8 mouse cellular contexts compared by ENCODE assay signal in the genomic region with DNA sequence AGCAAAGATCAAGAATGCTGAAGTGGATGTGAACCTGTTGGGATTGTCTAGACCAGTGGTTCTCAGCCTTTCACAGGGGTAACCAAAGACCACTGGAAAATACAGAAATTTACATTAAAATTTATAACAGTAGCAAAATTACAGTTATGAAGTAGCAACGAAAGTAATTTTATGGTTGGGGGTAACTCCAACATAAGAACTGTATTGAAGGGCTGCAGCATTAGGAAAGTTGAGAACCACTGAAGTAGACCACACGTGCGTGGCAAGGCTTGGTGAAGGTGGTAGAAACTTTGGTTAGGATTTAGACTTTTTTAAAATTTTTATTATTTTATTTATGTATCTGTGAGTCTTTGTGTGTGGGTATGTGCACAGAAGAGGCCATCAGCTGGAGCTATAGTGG. TPM values are rescaled to one million over a fixed set of nuclear protein-coding genes. Genes with fewer than 3 reads are reported as not detected.
DNase-seq lines count a peak whose midpoint lies in the region; ATAC-seq and TF ChIP-seq lines count a peak whose summit lies in the region.

A gene (plus strand): TSS at position 301 of the 400 bp plus-strand sequence.

- ATAC-seq in erythroblast, adult 5-6 weeks (replicated peaks; ENCODE audit: low FRiP score, poor library complexity, severe bottlenecking) = no peak
- no peak for ATAC-seq in Patski
- no peak for ATAC-seq in hindbrain, postnatal 0 days
- no peak for ATAC-seq in megakaryocyte, adult 5-6 weeks (ENCODE audit: poor library complexity, severe bottlenecking)

- POLR2A ChIA-PET in Patski (lab: Charles Lee) = interaction anchor here (2.6 kb wide), 1 partner anchor 13 kb away, joined by 6 read pairs; no protein-coding TSS in a partner anchor

- H3K4me1 ChIP-seq in erythroblast, embryonic 14.5 days (ENCODE audit: control insufficient read depth) = peaks cover 24% of the 10 kb centered on the region
- 0 out of 2 replicates have a peak, but pooled peaks cover 5% of the 10 kb centered on the region for H3K4me1 ChIP-seq in hindbrain, postnatal 0 days (ENCODE audit: insufficient read depth, low read length)

- no peak within 1 kb of the TSS; the same call in 1 of the 2 replicates for H3K9ac ChIP-seq in hindbrain, postnatal 0 days (replicated peaks; ENCODE audit: low read length)

- CTCF ChIA-PET in Patski (lab: Charles Lee) = no interaction called here

- DNase-seq in Patski (ENCODE audit: low read depth, low spot score) = no peak
- no peak for DNase-seq in gastrocnemius, adult 2 months
- no peak for DNase-seq in hindbrain, postnatal 0 days (ENCODE audit: low spot score)
- no peak for DNase-seq in right cerebral cortex, postnatal 25 days
- DNase-seq in frontal cortex, postnatal 25 days (ENCODE audit: low spot score in 2 of 2) = no peak

- peak within 1 kb of the TSS; percentile 82; the same call in 1 of the 2 replicates for H3K4me2 ChIP-seq in hindbrain, postnatal 0 days (ENCODE audit: low read depth, low read length)

- in situ Hi-C loops in Patski (cut with MboI; ENCODE audit: low pct_unique_long_range_greater_than_20kb) = loop anchor here (10.0 kb wide), 1 partner anchor 53 kb away; a partner anchor contains a TSS

- 95% methylated on average over 3 of the region's 3 CpGs for WGBS in hindbrain, postnatal 0 days

- intact Hi-C loops in gastrocnemius, adult 2 months (cut with DNase I) = loop anchor here (2.0 kb wide), 1 partner anchor 21 kb away; a partner anchor contains a TSS

- TF ChIP-seq CTCF in Patski (IDR thresholded peaks at IDR 0.05) = no peak
- no peak for TF ChIP-seq CTCF in gastrocnemius, adult 2 months (IDR thresholded peaks at IDR 0.05)
- TF ChIP-seq CTCF in hindbrain, postnatal 0 days (IDR thresholded peaks at IDR 0.05; ENCODE audit: low read depth) = no peak

- peak within 1 kb of the TSS; percentile 95 for H3K4me3 ChIP-seq in erythroblast, embryonic 14.5 days (replicated peaks)
- H3K4me3 ChIP-seq in gastrocnemius, adult 2 months = no peak within 1 kb of the TSS
- H3K4me3 ChIP-seq in hindbrain, postnatal 0 days (ENCODE audit: low read length) = no peak within 1 kb of the TSS

- H3K27me3 ChIP-seq in erythroblast, embryonic 14.5 days (ENCODE audit: control insufficient read depth) = peaks cover 9% of the 10 kb centered on the region; the same call in 1 of the 2 replicates
- H3K27me3 ChIP-seq in Patski = no peaks in the 10 kb centered on the region
- H3K27me3 ChIP-seq in hindbrain, postnatal 0 days (ENCODE audit: insufficient read depth, low read length) = no peaks in the 10 kb centered on the region

- H3K36me3 ChIP-seq in erythroblast, embryonic 14.5 days (ENCODE audit: control insufficient read depth) = peaks cover 20% of the 10 kb centered on the region
- H3K36me3 ChIP-seq in hindbrain, postnatal 0 days (ENCODE audit: insufficient read depth, low read length) = peaks cover 34% of the 10 kb centered on the region

- peak within 1 kb of the TSS; percentile 96 for H3K27ac ChIP-seq in gastrocnemius, adult 2 months
- H3K27ac ChIP-seq in hindbrain, postnatal 0 days = no peak within 1 kb of the TSS

- no peaks in the 10 kb centered on the region for H3K9me3 ChIP-seq in erythroblast, embryonic 14.5 days (ENCODE audit: control insufficient read depth, low read length)
- H3K9me3 ChIP-seq in hindbrain, postnatal 0 days (ENCODE audit: low read length) = no peaks in the 10 kb centered on the region

RNA-seq across cellular contexts. Expression of the gene that starts here (rescaled TPM):
- polyA plus RNA-seq in erythroblast, embryonic 14.5 days (2012) = 0.90 and 1.2 TPM in 2 replicates
- total RNA-seq in erythroblast, adult 5-6 weeks (2015; ENCODE audit: low replicate concordance) = 6.5 and 9.6 TPM in 2 replicates
- 4.7 and 7.0 TPM in 2 replicates for total RNA-seq in erythroblast, adult 5-6 weeks (2017; ENCODE audit: low replicate concordance)
- 82.6 TPM for polyA plus RNA-seq in Patski (2021)
- 10 to 100 TPM; 28.8 to 31.2 TPM for total RNA-seq in gastrocnemius, adult 2 months (2021)
- total RNA-seq in hindbrain, postnatal 0 days (2014; rRNA removed) = 86.7 and 89.5 TPM in 2 replicates
- 59.1 and 59.2 TPM in 2 replicates for polyA plus RNA-seq in hindbrain, postnatal 0 days (2015; fragmentation: Nextera tagmentation; extraction: Ambion mirVana)
- 11.9 and 20.2 TPM in 2 replicates for total RNA-seq in megakaryocyte, adult 5-6 weeks (2015)
- 14.0 and 16.9 TPM in 2 replicates for total RNA-seq in megakaryocyte, adult 5-6 weeks (2017)

Comparison
In these comparisons a context has a peak if more than half of its experiments do, and no peak if none do; other contexts are left out.
1. RNA of the gene that starts here (polyA plus RNA-seq): 82.6 TPM in Patski (single experiment) and 59.1 to 59.2 TPM in hindbrain, postnatal 0 days; 0.90 to 1.2 TPM in erythroblast, embryonic 14.5 days; every median in the first group is over 10 times any median in the second.